Mouse (Mus musculus): ENCODE measurements around the gene Clstn3. TPM values are rescaled to one million over a fixed set of nuclear protein-coding genes. Genes with fewer than 3 reads are reported as not detected.
"Not testable (repeated sequence)": the region's sequence is repeated elsewhere in the genome, so short reads cannot be mapped to it uniquely, and the experiment has no call there.

Gene Clstn3
- 1.8 TPM in 2 replicates for polyA plus RNA-seq (2015; fragmentation: Nextera tagmentation; extraction: Ambion mirVana)

DNA sequence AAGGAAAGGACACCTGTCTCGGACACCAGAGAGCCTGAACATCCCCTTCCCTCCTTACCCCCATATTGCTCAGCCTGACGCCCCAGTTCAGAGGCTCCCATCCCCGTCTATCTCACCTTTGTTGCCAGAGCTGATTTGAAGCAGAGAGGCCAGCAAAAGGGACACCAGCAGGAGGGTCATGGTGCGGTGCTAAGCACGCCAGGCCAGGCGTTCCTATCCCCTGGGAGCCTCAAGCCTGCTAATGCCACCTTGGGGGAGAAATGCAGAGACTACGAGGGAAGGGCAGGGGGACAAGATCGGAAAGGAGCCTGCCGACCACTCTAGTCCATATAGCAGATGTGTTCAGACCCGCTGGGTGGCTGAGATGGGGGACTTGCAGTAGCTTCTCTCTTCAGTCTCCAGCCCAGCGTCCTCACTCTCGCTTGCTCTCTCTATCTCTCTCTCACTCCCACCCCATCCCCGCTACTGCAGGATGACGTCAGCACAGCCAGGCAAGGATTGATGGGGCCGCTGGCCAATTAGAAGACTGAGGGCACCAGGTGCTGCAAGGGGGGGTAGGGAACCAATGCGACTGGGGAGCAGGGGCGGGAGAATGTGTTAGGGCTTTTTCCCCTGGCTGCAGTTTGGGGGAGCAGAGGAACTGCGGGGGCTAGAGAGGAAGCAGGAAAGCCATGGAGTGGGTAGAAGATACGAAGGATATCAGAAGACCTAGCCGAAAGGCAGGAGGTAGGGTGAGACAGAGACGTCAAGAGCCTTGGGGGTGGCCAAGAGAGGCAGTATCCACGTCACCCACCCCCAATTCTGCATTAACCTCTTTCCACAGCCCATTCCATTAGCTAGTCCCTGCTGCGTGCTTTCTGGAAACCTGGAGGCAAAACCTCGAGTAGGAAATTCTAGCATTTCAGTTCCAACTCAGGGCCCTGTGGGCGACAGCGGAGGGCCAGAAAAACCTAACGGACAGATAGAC lies at the start of gene Clstn3:
Clstn3 (minus strand) TSS at position 490 of the 967 bp plus-strand sequence.
- 10% methylated on average over 27 of the region's 27 CpGs for WGBS (ENCODE audit: insufficient replicate concordance)
- TF ChIP-seq EP300 (IDR thresholded peaks at IDR 0.05; ENCODE audit: low read depth): no peak
- no peak for TF ChIP-seq CTCF (IDR thresholded peaks at IDR 0.05; ENCODE audit: low read depth)
- peak; percentile 96 for ATAC-seq

DNA sequence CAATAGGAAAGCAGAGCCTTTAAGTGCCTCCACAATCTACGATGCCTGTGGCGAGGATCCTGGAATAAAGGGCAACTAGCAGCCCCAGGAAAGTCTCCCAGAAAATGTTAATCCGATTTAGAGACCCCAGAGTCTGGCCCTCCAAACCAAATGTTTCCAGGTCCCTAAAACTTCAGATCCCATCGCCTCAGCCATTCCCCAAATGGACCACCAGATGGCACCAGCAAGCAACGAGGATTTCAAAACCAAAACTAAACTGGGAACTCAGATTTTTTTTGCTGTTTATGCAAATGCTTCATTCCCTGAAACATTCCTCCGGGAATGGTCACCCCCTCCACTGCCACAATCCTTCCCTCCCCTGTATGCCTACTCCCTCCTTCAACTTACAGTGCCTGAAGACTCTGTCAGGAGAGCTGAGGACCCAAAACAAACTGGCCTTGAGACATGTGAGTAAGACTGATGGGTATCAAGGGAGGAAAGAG lies 47.8 kb upstream of the Clstn3 start, which contains the start of gene C1ra:
C1ra (plus strand) TSS at position 51 of the 482 bp plus-strand sequence.
- Histone ChIP-seq H3K4me2 (ENCODE audit: low read depth, low read length) (peak within 1 kb of the TSS; percentile 64), H3K9me3 (ENCODE audit: low read length) (no peaks in the 10 kb centered on the region), H3K27me3 (ENCODE audit: insufficient read depth, low read length) (no peaks in the 10 kb centered on the region), H3K4me3 (ENCODE audit: low read depth, low read length) (peak within 1 kb of the TSS; percentile 49), H3K27ac (ENCODE audit: low read depth) (peak within 1 kb of the TSS; percentile 40; the same call in 1 of the 2 replicates), H3K36me3 (replicated peaks; ENCODE audit: insufficient read depth, low read length) (no peaks in the 10 kb centered on the region), H3K9ac (replicated peaks) (peak within 1 kb of the TSS; percentile 55), H3K4me1 (ENCODE audit: insufficient read depth) (peaks cover 9% of the 10 kb centered on the region; the same call in 1 of the 2 replicates)
- WGBS (ENCODE audit: insufficient replicate concordance): 6% methylated on average over 6 of the region's 6 CpGs
- TF ChIP-seq EP300 (IDR thresholded peaks at IDR 0.05; ENCODE audit: low read depth): no peak
- TF ChIP-seq CTCF (IDR thresholded peaks at IDR 0.05; ENCODE audit: low read depth): peak; percentile 81
- ATAC-seq (0 out of 2 replicates have a peak, but pooled peaks have one; percentile 19), DNase-seq (peak; percentile 53)

More for the DNA sequence above, at the start of gene Clstn3:
- Histone ChIP-seq H3K4me2 (ENCODE audit: low read depth, low read length) (peak within 1 kb of the TSS; percentile 83), H3K9ac (replicated peaks) (peak within 1 kb of the TSS; percentile 35), H3K9me3 (ENCODE audit: low read length) (no peaks in the 10 kb centered on the region), H3K36me3 (replicated peaks; ENCODE audit: insufficient read depth, low read length) (no peaks in the 10 kb centered on the region), H3K4me3 (ENCODE audit: low read depth, low read length) (peak within 1 kb of the TSS; percentile 40), H3K27me3 (ENCODE audit: insufficient read depth, low read length) (no peaks in the 10 kb centered on the region), H3K4me1 (ENCODE audit: insufficient read depth) (peaks cover 19% of the 10 kb centered on the region), H3K27ac (ENCODE audit: low read depth) (no peak within 1 kb of the TSS)
- DNase-seq: peak; percentile 79

DNA sequence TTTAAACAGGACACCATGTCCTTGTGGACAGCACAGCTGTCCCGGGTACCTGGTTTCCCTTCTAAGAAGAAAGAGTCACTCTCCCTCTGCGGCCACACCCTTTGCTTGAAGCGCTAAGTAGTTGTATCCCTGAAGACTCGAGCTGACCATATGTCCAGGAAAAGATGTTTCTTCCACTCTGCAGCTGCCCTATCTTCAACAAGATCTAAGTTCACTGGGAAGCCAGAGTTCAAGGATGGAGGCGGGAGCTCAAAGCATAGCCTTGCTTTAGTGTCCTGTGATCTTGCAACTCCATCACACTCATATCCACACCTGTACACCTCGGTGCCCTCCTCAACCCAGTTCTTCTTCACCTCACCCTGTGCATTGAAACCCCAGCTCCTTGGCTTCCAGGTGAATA lies 47.3 kb upstream of the Clstn3 start:
- TF ChIP-seq CTCF (IDR thresholded peaks at IDR 0.05; ENCODE audit: low read depth): no peak
- TF ChIP-seq EP300 (IDR thresholded peaks at IDR 0.05; ENCODE audit: low read depth): no peak
- WGBS (ENCODE audit: insufficient replicate concordance): 54% methylated on average over 6 of the region's 6 CpGs
- Histone ChIP-seq H3K4me1 (ENCODE audit: insufficient read depth) (peaks cover 9% of the 10 kb centered on the region; the same call in 1 of the 2 replicates), H3K4me3 (ENCODE audit: low read depth, low read length) (no peak overlapping the region), H3K27me3 (ENCODE audit: insufficient read depth, low read length) (no peaks in the 10 kb centered on the region), H3K27ac (ENCODE audit: low read depth) (no peak overlapping the region), H3K36me3 (replicated peaks; ENCODE audit: insufficient read depth, low read length) (no peaks in the 10 kb centered on the region), H3K9me3 (ENCODE audit: low read length) (no peaks in the 10 kb centered on the region), H3K4me2 (ENCODE audit: low read depth, low read length) (peak overlapping the region; percentile 64), H3K9ac (replicated peaks) (no peak overlapping the region)
- ATAC-seq: no peak
- no peak for DNase-seq

DNA sequence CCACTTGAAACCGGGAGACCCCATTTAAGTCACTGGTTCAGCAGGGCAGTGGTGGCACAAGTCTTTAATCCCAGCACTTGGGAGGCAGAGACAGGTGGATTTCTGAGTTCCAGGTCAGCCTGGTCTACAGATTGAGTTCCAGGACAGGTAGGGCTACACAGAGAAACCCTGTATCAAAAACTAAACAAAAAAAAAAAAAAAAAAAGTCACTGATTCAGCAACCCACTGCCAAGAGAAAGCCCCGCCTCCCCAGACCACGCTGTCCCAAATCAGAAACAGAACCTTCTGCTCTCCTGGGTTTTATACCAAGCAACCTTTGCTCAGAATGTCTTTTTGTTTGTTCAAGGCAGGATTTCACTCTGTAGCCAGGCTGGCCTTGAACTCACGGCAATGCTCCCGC lies 44.6 kb upstream of the Clstn3 start:
- DNase-seq: not testable (repeated sequence)

DNA sequence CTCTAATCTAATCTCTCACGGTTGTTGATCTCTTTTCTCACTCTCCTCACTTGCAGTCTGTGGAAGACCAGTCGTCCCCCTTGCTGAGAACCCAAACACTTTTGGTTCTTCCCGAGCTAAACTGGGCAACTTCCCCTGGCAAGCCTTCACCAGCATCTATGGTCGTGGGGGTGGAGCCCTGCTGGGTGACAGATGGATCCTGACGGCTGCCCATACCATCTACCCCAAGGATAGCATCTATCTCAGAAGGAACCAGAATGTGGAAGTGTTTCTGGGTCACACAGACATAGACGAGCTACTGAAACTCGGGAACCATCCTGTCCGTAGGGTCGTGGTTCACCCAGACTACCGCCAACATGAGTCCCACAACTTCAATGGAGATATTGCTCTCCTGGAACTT lies 43.7 kb upstream of the Clstn3 start:
- TF ChIP-seq EP300 (IDR thresholded peaks at IDR 0.05; ENCODE audit: low read depth) (no peak), CTCF (IDR thresholded peaks at IDR 0.05; ENCODE audit: low read depth) (no peak)
- no peak overlapping the region for H3K4me2 ChIP-seq (ENCODE audit: low read depth, low read length)
- H3K9ac ChIP-seq (replicated peaks): no peak overlapping the region
- WGBS (ENCODE audit: insufficient replicate concordance): 65% methylated on average over 10 of the region's 10 CpGs
- H3K4me1 ChIP-seq (ENCODE audit: insufficient read depth): peaks cover 19% of the 10 kb centered on the region
- no peaks in the 10 kb centered on the region for H3K27me3 ChIP-seq (ENCODE audit: insufficient read depth, low read length)
- no peaks in the 10 kb centered on the region; the same call in 1 of the 2 replicates for H3K36me3 ChIP-seq (replicated peaks; ENCODE audit: insufficient read depth, low read length)
- no peak overlapping the region for H3K4me3 ChIP-seq (ENCODE audit: low read depth, low read length)
- H3K9me3 ChIP-seq (ENCODE audit: low read length): no peaks in the 10 kb centered on the region
- H3K27ac ChIP-seq (ENCODE audit: low read depth): no peak overlapping the region
- ATAC-seq: no peak
- no peak for DNase-seq

More for the DNA sequence above, 44.6 kb upstream of the Clstn3 start:
- not testable (repeated sequence) for H3K36me3 ChIP-seq (replicated peaks; ENCODE audit: insufficient read depth, low read length); H3K9me3 ChIP-seq (ENCODE audit: low read length); H3K4me2 ChIP-seq (ENCODE audit: low read depth, low read length); ATAC-seq; H3K27ac ChIP-seq (ENCODE audit: low read depth); H3K4me3 ChIP-seq (ENCODE audit: low read depth, low read length); H3K9ac ChIP-seq (replicated peaks); H3K27me3 ChIP-seq (ENCODE audit: insufficient read depth, low read length)
- peaks cover 16% of the 10 kb centered on the region for H3K4me1 ChIP-seq (ENCODE audit: insufficient read depth)
- 65% methylated on average over 5 of the region's 5 CpGs for WGBS (ENCODE audit: insufficient replicate concordance)

DNA sequence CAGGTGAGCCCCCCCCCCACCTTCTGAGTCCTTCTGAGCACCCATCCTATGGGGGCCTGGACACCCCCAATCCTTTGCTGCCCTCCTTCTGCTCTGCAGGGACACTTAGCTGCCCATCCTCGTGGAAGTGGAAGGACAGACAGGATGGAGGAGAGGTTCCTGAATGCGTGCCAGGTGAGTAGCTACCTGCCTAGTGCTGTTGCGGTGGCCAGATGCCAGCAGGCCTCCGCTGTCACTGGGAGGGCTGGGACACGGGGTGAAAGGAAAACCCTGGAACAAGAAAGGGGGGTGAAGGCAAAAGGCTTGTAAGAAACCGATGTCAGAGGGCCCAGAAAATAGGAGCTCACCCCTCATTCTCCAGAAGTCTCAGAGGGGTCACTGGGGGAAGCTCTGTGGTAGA lies 42.4 kb upstream of the Clstn3 start:
- H3K4me1 ChIP-seq (ENCODE audit: insufficient read depth): peaks cover 18% of the 10 kb centered on the region
- H3K27ac ChIP-seq (ENCODE audit: low read depth): no peak overlapping the region
- no peaks in the 10 kb centered on the region for H3K27me3 ChIP-seq (ENCODE audit: insufficient read depth, low read length)
- 71% methylated on average over 6 of the region's 6 CpGs for WGBS (ENCODE audit: insufficient replicate concordance)
- ATAC-seq (no peak), DNase-seq (no peak)
- H3K9me3 ChIP-seq (ENCODE audit: low read length): no peaks in the 10 kb centered on the region
- H3K4me2 ChIP-seq (ENCODE audit: low read depth, low read length): no peak overlapping the region
- H3K9ac ChIP-seq (replicated peaks): no peak overlapping the region
- no peak overlapping the region for H3K4me3 ChIP-seq (ENCODE audit: low read depth, low read length)
- H3K36me3 ChIP-seq (replicated peaks; ENCODE audit: insufficient read depth, low read length): no peaks in the 10 kb centered on the region; the same call in 1 of the 2 replicates
- TF ChIP-seq CTCF (IDR thresholded peaks at IDR 0.05; ENCODE audit: low read depth) (no peak), EP300 (IDR thresholded peaks at IDR 0.05; ENCODE audit: low read depth) (no peak)

All from liver, postnatal 0 days (tissue).